Mouse (Mus musculus) lung, postnatal 10 days (tissue): Measurements from ENCODE around the gene Rhpn2.

Source experiments
- DNase-seq: peaks from one replicate; pipeline ENCODE4 v3.0.0; 2021

Gene Rhpn2

GRCm38 (mm10) chr7:35395734-35396456 is 61.9 kb downstream of the Rhpn2 start:
- DNase-seq, result no peak

- peak; percentile 97 for DNase-seq
These were observed 62.7 kb downstream of the Rhpn2 start, which contains the start of the genes Faap24 and Cep89 for GRCm38 (mm10) chr7:35396542-35397168. TSS of gene Faap24 (minus strand) at chr7:35396836. TSS of gene Cep89 (plus strand) at chr7:35397035.

GRCm38 (mm10) chr7:35401169-35401568 is 67.2 kb downstream of the Rhpn2 start:
- no peak for DNase-seq

GRCm38 (mm10) chr7:35415226-35415625 is 81.3 kb downstream of the Rhpn2 start:
- no peak for DNase-seq

- DNase-seq, result no peak
These were observed 82.1 kb downstream of the Rhpn2 start for GRCm38 (mm10) chr7:35415801-35416653.

GRCm38 (mm10) chr7:35416654-35416948 is 82.6 kb downstream of the Rhpn2 start:
- no peak for DNase-seq

- DNase-seq, result no peak
These were observed 89.1 kb downstream of the Rhpn2 start for GRCm38 (mm10) chr7:35423071-35423470.

GRCm38 (mm10) chr7:35428146-35428545 is 94.2 kb downstream of the Rhpn2 start:
- DNase-seq, result no peak

GRCm38 (mm10) chr7:35435266-35435665 is 101.3 kb downstream of the Rhpn2 start:
- no peak for DNase-seq
